Mouse (Mus musculus) olfactory bulb, adult 2 months (tissue): ENCODE data around the gene Gpr88.

Source experiments
- CTCF ChIP-seq: fragments of 200-500 bp; IDR thresholded peaks from 2 replicates; pipeline ENCODE4 v1.5.1; 2012; ENCODE audit warnings: low read depth, mild to moderate bottlenecking, low read length, moderate library complexity; ENCODE audit not compliant: insufficient read depth
- POLR2A ChIP-seq: fragments of 200-500 bp; IDR thresholded peaks from 2 replicates; pipeline ENCODE4 v1.6.1; 2012; ENCODE audit warnings: mild to moderate bottlenecking, low read depth, low read length, moderate library complexity; ENCODE audit not compliant: insufficient read depth

DNA sequence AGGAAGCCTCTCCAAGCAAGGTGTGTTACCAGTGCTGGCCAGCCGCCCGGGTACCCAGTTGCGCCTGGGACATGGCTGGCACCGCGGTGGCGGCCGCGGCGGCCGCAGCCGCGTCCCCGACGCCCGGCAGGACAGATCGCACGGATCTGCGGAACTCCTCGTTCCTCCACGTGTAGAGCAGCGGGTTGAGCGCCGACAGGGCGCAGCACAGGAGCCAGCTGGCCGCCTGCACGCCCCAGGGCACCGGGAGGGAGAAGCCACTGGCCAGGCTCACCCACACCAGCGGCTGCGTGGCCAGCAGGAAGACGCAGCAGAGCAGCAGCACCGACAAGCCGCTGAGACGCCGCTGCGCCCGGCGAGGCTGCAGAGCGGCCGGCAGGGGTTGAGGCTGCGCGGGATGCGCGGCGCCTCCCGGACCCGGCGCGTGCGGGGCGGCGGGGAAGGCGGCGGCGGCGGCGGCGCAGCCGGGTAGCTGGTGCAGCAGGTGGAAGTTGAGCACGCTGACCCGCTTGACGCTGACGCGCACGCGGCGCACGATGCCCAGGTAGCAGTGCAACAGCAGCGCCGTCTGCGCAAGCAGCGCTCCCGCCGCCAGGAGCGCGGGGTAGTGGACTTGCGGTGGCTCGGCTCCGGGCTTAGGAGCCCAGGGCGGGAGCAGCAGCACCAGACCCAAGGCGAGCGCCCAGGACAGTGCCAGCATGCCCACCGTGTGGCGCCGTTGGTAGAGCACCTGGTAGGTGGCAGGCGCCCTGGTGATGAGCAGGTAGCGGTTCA, 1.6 kb downstream of the Gpr88 start:
- TF ChIP-seq CTCF (no peak), POLR2A (no peak)
